Mouse (Mus musculus): ENCODE data around the gene Fibin. TPM values are rescaled to one million over a fixed set of nuclear protein-coding genes. Genes with fewer than 3 reads are reported as not detected.

Gene Fibin
- polyA plus RNA-seq (2012; fragmentation: generic; extraction: Trizol) = 5.9 TPM

GRCm38 (mm10) chr2:110362432-110363283 lies at the start of gene Fibin:
Gene Fibin (minus strand): TSS chr2:110363183.
- Histone ChIP-seq H3K4me2 (ENCODE audit: low read depth) (peak within 1 kb of the TSS; percentile 92), H3K36me3 (ENCODE audit: control insufficient read depth, insufficient read depth) (no peaks in the 10 kb centered on the region), H3K4me3 (peak within 1 kb of the TSS; percentile 43), H3ac (ENCODE audit: control insufficient read depth, insufficient read length) (peak within 1 kb of the TSS; percentile 22), H3K27me3 (ENCODE audit: control insufficient read depth, insufficient read depth, insufficient read length) (no peaks in the 10 kb centered on the region), H3K79me2 (ENCODE audit: control insufficient read depth, insufficient read depth) (no peaks in the 10 kb centered on the region)
- TF ChIP-seq TCF3 (IDR thresholded peaks at IDR 0.05; ENCODE audit: insufficient read length, low read depth) (no peak), MYOG (IDR thresholded peaks at IDR 0.05; ENCODE audit: control insufficient read depth in 1 of 3, insufficient read depth in 1 of 3, insufficient read length in 2 of 3, low read depth in 2 of 3) (no peak), REST (IDR thresholded peaks at IDR 0.05; ENCODE audit: insufficient read depth, insufficient read length) (no peak), POLR2A (IDR thresholded peaks at IDR 0.05; ENCODE audit: insufficient read length, low read depth) (peak; percentile 61), MAX (IDR thresholded peaks at IDR 0.05; ENCODE audit: low read depth) (no peak), MYOD1 (IDR thresholded peaks at IDR 0.05; ENCODE audit: control insufficient read depth in 1 of 3, insufficient read length in 2 of 3, low read depth in 2 of 3) (no peak), CEBPB (IDR thresholded peaks at IDR 0.05; ENCODE audit: insufficient read depth, poor library complexity, severe bottlenecking) (peak; percentile 70; the same call in 1 of the 2 replicates), E2F4 (IDR thresholded peaks at IDR 0.05; ENCODE audit: insufficient read depth) (no peak), POLR2AphosphoS2 (IDR thresholded peaks at IDR 0.05; ENCODE audit: insufficient read length, low read depth) (peak; percentile 67), USF1 (IDR thresholded peaks at IDR 0.05; ENCODE audit: low read depth) (no peak), SRF (IDR thresholded peaks at IDR 0.05; ENCODE audit: control insufficient read depth, insufficient read length, low read depth) (no peak), TCF12 (IDR thresholded peaks at IDR 0.05; ENCODE audit: insufficient read depth, poor library complexity, severe bottlenecking) (no peak)

GRCm38 (mm10) chr2:110411428-110411827 lies 48.4 kb upstream of the Fibin start:
- Histone ChIP-seq H3K27me3 (ENCODE audit: control insufficient read depth, insufficient read depth, insufficient read length) (no peaks in the 10 kb centered on the region), H3K79me2 (ENCODE audit: control insufficient read depth, insufficient read depth) (no peaks in the 10 kb centered on the region), H3K36me3 (ENCODE audit: control insufficient read depth, insufficient read depth) (no peaks in the 10 kb centered on the region), H3ac (ENCODE audit: control insufficient read depth, insufficient read length) (no peak overlapping the region), H3K4me2 (ENCODE audit: low read depth) (no peak overlapping the region), H3K4me3 (no peak overlapping the region)
- TF ChIP-seq E2F4 (IDR thresholded peaks at IDR 0.05; ENCODE audit: insufficient read depth) = no peak
- TF ChIP-seq MYOG (IDR thresholded peaks at IDR 0.05; ENCODE audit: control insufficient read depth in 1 of 3, insufficient read depth in 1 of 3, insufficient read length in 2 of 3, low read depth in 2 of 3) = no peak
- no peak for TF ChIP-seq TCF3 (IDR thresholded peaks at IDR 0.05; ENCODE audit: insufficient read length, low read depth)
- TF ChIP-seq TCF12 (IDR thresholded peaks at IDR 0.05; ENCODE audit: insufficient read depth, poor library complexity, severe bottlenecking) = no peak
- TF ChIP-seq POLR2AphosphoS2 (IDR thresholded peaks at IDR 0.05; ENCODE audit: insufficient read length, low read depth) = no peak
- no peak for TF ChIP-seq REST (IDR thresholded peaks at IDR 0.05; ENCODE audit: insufficient read depth, insufficient read length)
- no peak for TF ChIP-seq POLR2A (IDR thresholded peaks at IDR 0.05; ENCODE audit: insufficient read length, low read depth)

GRCm38 (mm10) chr2:110408757-110409156 lies 45.8 kb upstream of the Fibin start:
- Histone ChIP-seq H3K36me3 (ENCODE audit: control insufficient read depth, insufficient read depth) (no peaks in the 10 kb centered on the region), H3K4me3 (no peak overlapping the region), H3K4me2 (ENCODE audit: low read depth) (no peak overlapping the region), H3ac (ENCODE audit: control insufficient read depth, insufficient read length) (no peak overlapping the region), H3K79me2 (ENCODE audit: control insufficient read depth, insufficient read depth) (no peaks in the 10 kb centered on the region), H3K27me3 (ENCODE audit: control insufficient read depth, insufficient read depth, insufficient read length) (no peaks in the 10 kb centered on the region)
- TF ChIP-seq POLR2A (IDR thresholded peaks at IDR 0.05; ENCODE audit: insufficient read length, low read depth) = no peak
- TF ChIP-seq REST (IDR thresholded peaks at IDR 0.05; ENCODE audit: insufficient read depth, insufficient read length) = no peak
- no peak for TF ChIP-seq SRF (IDR thresholded peaks at IDR 0.05; ENCODE audit: control insufficient read depth, insufficient read length, low read depth)
- no peak for TF ChIP-seq MYOD1 (IDR thresholded peaks at IDR 0.05; ENCODE audit: control insufficient read depth in 1 of 3, insufficient read length in 2 of 3, low read depth in 2 of 3)
- TF ChIP-seq USF1 (IDR thresholded peaks at IDR 0.05; ENCODE audit: low read depth) = no peak
- no peak for TF ChIP-seq CEBPB (IDR thresholded peaks at IDR 0.05; ENCODE audit: insufficient read depth, poor library complexity, severe bottlenecking)
- no peak for TF ChIP-seq TCF3 (IDR thresholded peaks at IDR 0.05; ENCODE audit: insufficient read length, low read depth)
- no peak for TF ChIP-seq MYOG (IDR thresholded peaks at IDR 0.05; ENCODE audit: control insufficient read depth in 1 of 3, insufficient read depth in 1 of 3, insufficient read length in 2 of 3, low read depth in 2 of 3)
- no peak for TF ChIP-seq POLR2AphosphoS2 (IDR thresholded peaks at IDR 0.05; ENCODE audit: insufficient read length, low read depth)
- TF ChIP-seq TCF12 (IDR thresholded peaks at IDR 0.05; ENCODE audit: insufficient read depth, poor library complexity, severe bottlenecking) = no peak
- no peak for TF ChIP-seq MAX (IDR thresholded peaks at IDR 0.05; ENCODE audit: low read depth)

- Histone ChIP-seq H3K4me2 (ENCODE audit: low read depth) (no peak overlapping the region), H3K27me3 (ENCODE audit: control insufficient read depth, insufficient read depth, insufficient read length) (peaks cover 3% of the 10 kb centered on the region), H3K4me3 (no peak overlapping the region), H3K36me3 (ENCODE audit: control insufficient read depth, insufficient read depth) (no peaks in the 10 kb centered on the region), H3ac (ENCODE audit: control insufficient read depth, insufficient read length) (no peak overlapping the region), H3K79me2 (ENCODE audit: control insufficient read depth, insufficient read depth) (no peaks in the 10 kb centered on the region)
- no peak for TF ChIP-seq REST (IDR thresholded peaks at IDR 0.05; ENCODE audit: insufficient read depth, insufficient read length)
Observed at GRCm38 (mm10) chr2:110392714-110393336, 29.8 kb upstream of the Fibin start.
